Mouse (Mus musculus): ENCODE data around the gene Sp2.

DNA sequence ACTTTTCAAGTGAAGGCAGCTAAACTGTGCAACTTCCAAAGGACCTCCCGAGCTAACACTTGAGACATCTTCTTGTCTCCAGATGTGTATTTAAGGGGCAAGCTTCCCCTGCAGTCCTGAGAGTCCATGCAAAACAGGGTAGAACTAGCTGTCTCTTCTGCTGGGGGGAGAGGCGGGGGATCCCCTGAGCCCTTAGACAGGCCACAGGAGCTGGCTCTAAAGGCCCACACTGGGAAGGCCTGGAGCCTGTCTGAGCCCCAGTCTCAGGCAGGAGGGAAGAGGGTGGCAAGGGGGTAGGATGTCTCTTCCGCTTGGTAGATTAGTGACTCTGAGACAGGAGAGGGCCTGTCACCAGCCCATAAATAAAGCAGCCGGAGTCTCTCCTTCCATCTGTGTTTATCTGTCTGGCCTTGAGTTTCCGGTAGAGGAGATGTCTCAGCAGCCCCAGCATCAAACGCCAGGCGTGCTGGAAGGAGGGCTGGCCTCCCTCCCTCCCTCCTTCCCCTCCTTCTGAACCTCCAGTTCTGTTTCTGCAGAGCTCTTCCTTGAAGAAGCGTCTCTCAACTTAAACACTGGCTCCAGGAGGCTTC is 10.1 kb upstream of the Sp2 start:
- TF ChIP-seq CTCF (IDR thresholded peaks at IDR 0.05; ENCODE audit: extremely low read depth, insufficient read depth, low read length) (no peak), POLR2A (IDR thresholded peaks at IDR 0.05; ENCODE audit: extremely low read depth, insufficient read depth, low read length) (no peak)

All from cortical plate, adult 2 months (tissue).